Mouse (Mus musculus): ENCODE measurements around the gene Nup153. TPM values are rescaled to one million over a fixed set of nuclear protein-coding genes. Genes with fewer than 3 reads are reported as not detected.

Gene Nup153
- polyA plus RNA-seq, 1 experiment, result 18.4 TPM

DNA sequence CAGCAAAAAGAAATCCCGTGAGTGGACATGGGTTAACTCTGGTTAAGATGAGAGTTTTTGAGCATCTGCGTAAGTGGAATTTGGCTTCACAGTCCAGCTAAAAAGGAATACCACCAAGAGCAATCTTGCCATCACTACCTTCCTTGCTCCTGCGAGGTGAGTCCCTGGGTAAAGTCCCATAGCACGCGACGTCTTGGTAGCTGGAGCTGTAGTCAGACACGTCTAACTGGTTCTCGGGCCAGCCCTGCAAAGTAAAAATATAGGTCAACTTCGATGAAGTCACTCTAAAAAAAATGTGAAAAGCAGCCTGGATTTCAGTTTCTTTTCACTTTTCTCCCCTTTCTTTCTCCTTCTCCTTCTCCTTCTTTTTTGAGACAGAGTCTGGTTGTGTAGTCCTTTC is 35.5 kb upstream of the Nup153 start:
- peaks cover 7% of the 10 kb centered on the region for H3K36me3 ChIP-seq (ENCODE audit: control insufficient read depth, insufficient read depth)
- TF ChIP-seq MAX (IDR thresholded peaks at IDR 0.05), result no peak
- no peak for TF ChIP-seq USF1 (IDR thresholded peaks at IDR 0.05; ENCODE audit: low read depth)
- TF ChIP-seq FOSL1 (IDR thresholded peaks at IDR 0.05; ENCODE audit: insufficient read depth, low read length, poor library complexity, severe bottlenecking), result no peak
- TF ChIP-seq MYOD1 (IDR thresholded peaks at IDR 0.05; ENCODE audit: control insufficient read depth, insufficient read length, low read depth), result no peak
- no peak for TF ChIP-seq CTCF (IDR thresholded peaks at IDR 0.05; ENCODE audit: control insufficient read depth, insufficient read depth, insufficient read length)
- TF ChIP-seq MYOG (IDR thresholded peaks at IDR 0.05; ENCODE audit: control insufficient read depth, extremely low read depth, insufficient read length), result no peak
- no peak for TF ChIP-seq CEBPB (IDR thresholded peaks at IDR 0.05; ENCODE audit: low read depth)
- H3K4me3 ChIP-seq (ENCODE audit: insufficient read depth, poor library complexity, severe bottlenecking), result no peak overlapping the region
- H3K27me3 ChIP-seq (ENCODE audit: control insufficient read depth, insufficient read depth, insufficient read length), result no peaks in the 10 kb centered on the region
- no peak overlapping the region for H3ac ChIP-seq (ENCODE audit: control insufficient read depth, insufficient read length, low read depth)
- no peaks in the 10 kb centered on the region for H3K79me3 ChIP-seq (ENCODE audit: low read depth)
- no peaks in the 10 kb centered on the region for H3K79me2 ChIP-seq (ENCODE audit: control insufficient read depth, insufficient read depth)

DNA sequence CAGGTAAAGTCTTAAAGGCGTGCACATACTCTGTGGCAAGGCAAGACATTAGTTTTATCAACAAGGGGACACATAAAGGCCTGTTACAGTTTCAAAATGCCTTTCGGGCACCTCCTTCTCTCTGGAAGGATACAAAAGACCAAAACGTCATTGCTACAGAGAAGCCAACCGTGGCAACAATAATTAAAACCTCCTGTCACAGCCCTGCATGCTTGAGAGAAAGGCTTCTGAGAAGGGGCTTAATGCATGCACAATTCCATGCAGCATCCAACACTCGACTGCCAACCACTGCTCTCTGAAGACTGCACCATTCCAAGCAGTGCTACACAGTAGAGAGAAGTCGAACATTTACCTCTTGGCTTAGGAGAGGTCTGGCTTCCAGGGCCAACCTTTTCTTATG is 33.2 kb upstream of the Nup153 start:
- H3ac ChIP-seq (ENCODE audit: control insufficient read depth, insufficient read length, low read depth), result no peak overlapping the region
- H3K27me3 ChIP-seq (ENCODE audit: control insufficient read depth, insufficient read depth, insufficient read length), result no peaks in the 10 kb centered on the region
- no peak for TF ChIP-seq FOSL1 (IDR thresholded peaks at IDR 0.05; ENCODE audit: insufficient read depth, low read length, poor library complexity, severe bottlenecking)
- TF ChIP-seq CEBPB (IDR thresholded peaks at IDR 0.05; ENCODE audit: low read depth), result no peak
- no peak for TF ChIP-seq MYOD1 (IDR thresholded peaks at IDR 0.05; ENCODE audit: control insufficient read depth, insufficient read length, low read depth)
- TF ChIP-seq MYOG (IDR thresholded peaks at IDR 0.05; ENCODE audit: control insufficient read depth, extremely low read depth, insufficient read length), result no peak
- TF ChIP-seq USF1 (IDR thresholded peaks at IDR 0.05; ENCODE audit: low read depth), result no peak
- TF ChIP-seq MAX (IDR thresholded peaks at IDR 0.05), result no peak
- TF ChIP-seq CTCF (IDR thresholded peaks at IDR 0.05; ENCODE audit: control insufficient read depth, insufficient read depth, insufficient read length), result no peak
- peaks cover 7% of the 10 kb centered on the region for H3K36me3 ChIP-seq (ENCODE audit: control insufficient read depth, insufficient read depth)
- no peaks in the 10 kb centered on the region for H3K79me2 ChIP-seq (ENCODE audit: control insufficient read depth, insufficient read depth)
- H3K79me3 ChIP-seq (ENCODE audit: low read depth), result no peaks in the 10 kb centered on the region
- no peak overlapping the region for H3K4me3 ChIP-seq (ENCODE audit: insufficient read depth, poor library complexity, severe bottlenecking)

DNA sequence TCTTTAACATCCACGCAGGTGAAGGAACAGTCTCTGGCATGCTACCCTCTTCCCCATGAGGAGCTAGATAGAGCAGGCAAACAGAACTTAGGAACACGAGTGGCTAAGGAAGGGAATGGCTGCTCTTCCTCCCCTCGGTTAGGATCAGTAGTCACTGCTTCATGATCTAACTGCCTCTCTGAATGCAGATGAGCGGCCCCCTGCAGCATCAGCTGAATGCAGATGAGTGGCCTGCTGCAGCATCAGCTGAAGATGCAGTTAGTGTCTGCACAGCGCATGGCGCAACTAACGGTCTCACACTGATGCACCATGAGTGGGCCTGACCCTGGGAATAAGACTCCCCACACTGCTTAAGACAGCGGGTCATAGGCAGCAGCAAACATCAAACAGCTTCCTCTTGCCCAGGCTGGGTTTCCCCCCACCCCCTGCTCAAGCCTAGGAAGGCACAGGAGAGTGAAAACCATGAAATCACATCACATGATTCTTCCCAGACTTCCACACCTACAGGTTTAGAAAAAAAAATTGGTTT is 31.6 kb upstream of the Nup153 start:
- Histone ChIP-seq H3ac (ENCODE audit: control insufficient read depth, insufficient read length, low read depth) (no peak overlapping the region), H3K27me3 (ENCODE audit: control insufficient read depth, insufficient read depth, insufficient read length) (no peaks in the 10 kb centered on the region), H3K36me3 (ENCODE audit: control insufficient read depth, insufficient read depth) (peaks cover 7% of the 10 kb centered on the region), H3K79me2 (ENCODE audit: control insufficient read depth, insufficient read depth) (no peaks in the 10 kb centered on the region), H3K4me3 (ENCODE audit: insufficient read depth, poor library complexity, severe bottlenecking) (no peak overlapping the region), H3K79me3 (ENCODE audit: low read depth) (no peaks in the 10 kb centered on the region)
- TF ChIP-seq CTCF (IDR thresholded peaks at IDR 0.05; ENCODE audit: control insufficient read depth, insufficient read depth, insufficient read length), result no peak
- no peak for TF ChIP-seq MAX (IDR thresholded peaks at IDR 0.05)
- no peak for TF ChIP-seq MYOD1 (IDR thresholded peaks at IDR 0.05; ENCODE audit: control insufficient read depth, insufficient read length, low read depth)
- TF ChIP-seq USF1 (IDR thresholded peaks at IDR 0.05; ENCODE audit: low read depth), result no peak
- TF ChIP-seq MYOG (IDR thresholded peaks at IDR 0.05; ENCODE audit: control insufficient read depth, extremely low read depth, insufficient read length), result no peak
- TF ChIP-seq CEBPB (IDR thresholded peaks at IDR 0.05; ENCODE audit: low read depth), result no peak
- TF ChIP-seq FOSL1 (IDR thresholded peaks at IDR 0.05; ENCODE audit: insufficient read depth, low read length, poor library complexity, severe bottlenecking), result no peak

DNA sequence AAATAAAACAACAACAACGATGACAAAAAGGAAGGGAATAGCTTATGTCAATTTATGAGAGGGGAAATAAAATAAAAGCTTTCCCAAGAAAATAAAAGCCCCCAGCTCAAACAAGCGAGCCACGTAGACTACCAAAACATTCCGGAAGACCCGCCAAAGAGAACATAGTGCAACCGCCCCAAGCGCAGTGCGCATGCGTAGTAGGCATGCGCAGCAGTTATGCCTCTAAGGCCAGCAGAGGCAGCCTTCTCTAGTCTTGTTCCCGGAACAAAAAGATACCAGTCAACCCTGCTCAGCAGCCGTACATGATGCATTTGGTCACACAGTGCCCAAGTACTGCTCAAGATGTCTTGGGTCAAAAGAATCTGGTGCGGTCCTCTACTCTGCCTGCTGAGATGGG is 30.9 kb upstream of the Nup153 start:
- peaks cover 7% of the 10 kb centered on the region for H3K36me3 ChIP-seq (ENCODE audit: control insufficient read depth, insufficient read depth)
- H3K4me3 ChIP-seq (ENCODE audit: insufficient read depth, poor library complexity, severe bottlenecking), result no peak overlapping the region

DNA sequence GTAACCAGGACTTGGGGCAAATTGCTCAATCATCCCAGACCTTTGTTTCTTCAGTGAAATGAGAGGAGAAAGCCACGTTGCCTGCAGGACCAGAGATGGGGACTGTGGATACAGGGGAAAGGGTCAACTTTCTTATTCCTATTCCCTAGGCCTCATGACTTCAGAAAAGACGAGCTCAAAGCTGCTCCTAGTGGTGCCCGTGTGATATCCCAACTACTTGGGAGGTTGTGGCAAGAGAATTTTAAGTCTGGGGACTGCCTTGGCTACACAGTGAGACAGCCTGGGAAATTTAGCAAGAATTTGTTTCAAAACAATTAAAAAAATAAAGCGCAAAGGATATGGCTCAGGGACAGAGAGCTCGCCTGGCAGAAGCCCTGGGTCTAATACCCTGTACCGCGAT is 30.2 kb upstream of the Nup153 start:
- Histone ChIP-seq H3ac (ENCODE audit: control insufficient read depth, insufficient read length, low read depth) (no peak overlapping the region), H3K4me3 (ENCODE audit: insufficient read depth, poor library complexity, severe bottlenecking) (no peak overlapping the region), H3K27me3 (ENCODE audit: control insufficient read depth, insufficient read depth, insufficient read length) (no peaks in the 10 kb centered on the region), H3K36me3 (ENCODE audit: control insufficient read depth, insufficient read depth) (peaks cover 5% of the 10 kb centered on the region), H3K79me3 (ENCODE audit: low read depth) (no peaks in the 10 kb centered on the region), H3K79me2 (ENCODE audit: control insufficient read depth, insufficient read depth) (no peaks in the 10 kb centered on the region)
- TF ChIP-seq MAX (IDR thresholded peaks at IDR 0.05) (no peak), MYOG (IDR thresholded peaks at IDR 0.05; ENCODE audit: control insufficient read depth, extremely low read depth, insufficient read length) (no peak), CEBPB (IDR thresholded peaks at IDR 0.05; ENCODE audit: low read depth) (no peak), CTCF (IDR thresholded peaks at IDR 0.05; ENCODE audit: control insufficient read depth, insufficient read depth, insufficient read length) (no peak), USF1 (IDR thresholded peaks at IDR 0.05; ENCODE audit: low read depth) (no peak), FOSL1 (IDR thresholded peaks at IDR 0.05; ENCODE audit: insufficient read depth, low read length, poor library complexity, severe bottlenecking) (no peak), MYOD1 (IDR thresholded peaks at IDR 0.05; ENCODE audit: control insufficient read depth, insufficient read length, low read depth) (no peak)

More for the DNA sequence above, 30.9 kb upstream of the Nup153 start:
- no peak for TF ChIP-seq MAX (IDR thresholded peaks at IDR 0.05)
- no peak for TF ChIP-seq FOSL1 (IDR thresholded peaks at IDR 0.05; ENCODE audit: insufficient read depth, low read length, poor library complexity, severe bottlenecking)
- no peak for TF ChIP-seq MYOD1 (IDR thresholded peaks at IDR 0.05; ENCODE audit: control insufficient read depth, insufficient read length, low read depth)
- no peak for TF ChIP-seq MYOG (IDR thresholded peaks at IDR 0.05; ENCODE audit: control insufficient read depth, extremely low read depth, insufficient read length)
- TF ChIP-seq CEBPB (IDR thresholded peaks at IDR 0.05; ENCODE audit: low read depth), result no peak
- no peaks in the 10 kb centered on the region for H3K79me2 ChIP-seq (ENCODE audit: control insufficient read depth, insufficient read depth)
- H3K27me3 ChIP-seq (ENCODE audit: control insufficient read depth, insufficient read depth, insufficient read length), result no peaks in the 10 kb centered on the region
- H3K79me3 ChIP-seq (ENCODE audit: low read depth), result no peaks in the 10 kb centered on the region
- H3ac ChIP-seq (ENCODE audit: control insufficient read depth, insufficient read length, low read depth), result no peak overlapping the region

DNA sequence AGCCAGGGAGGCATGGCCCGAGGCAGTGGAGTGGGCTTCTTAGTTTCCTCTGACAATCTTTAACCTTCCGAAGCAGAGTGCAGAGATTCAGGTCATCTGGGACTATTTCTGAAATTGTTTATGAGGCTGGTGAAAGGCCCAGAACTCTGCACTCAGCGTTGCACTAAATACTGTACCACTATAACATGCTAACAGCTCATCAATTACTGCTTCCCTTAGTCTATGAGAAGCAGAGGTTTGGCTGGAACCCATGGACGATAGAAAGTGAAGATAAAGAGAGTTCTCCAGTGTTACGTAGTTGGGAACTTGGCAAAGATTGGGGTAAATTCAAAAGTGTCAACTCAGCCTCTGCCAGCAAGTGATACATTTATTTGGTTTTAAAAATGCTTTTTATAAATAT is 25.6 kb upstream of the Nup153 start:
- Histone ChIP-seq H3ac (ENCODE audit: control insufficient read depth, insufficient read length, low read depth) (no peak overlapping the region), H3K79me2 (ENCODE audit: control insufficient read depth, insufficient read depth) (no peaks in the 10 kb centered on the region), H3K36me3 (ENCODE audit: control insufficient read depth, insufficient read depth) (no peaks in the 10 kb centered on the region), H3K79me3 (ENCODE audit: low read depth) (no peaks in the 10 kb centered on the region), H3K27me3 (ENCODE audit: control insufficient read depth, insufficient read depth, insufficient read length) (no peaks in the 10 kb centered on the region), H3K4me3 (ENCODE audit: insufficient read depth, poor library complexity, severe bottlenecking) (no peak overlapping the region)
- no peak for TF ChIP-seq MAX (IDR thresholded peaks at IDR 0.05)
- no peak for TF ChIP-seq USF1 (IDR thresholded peaks at IDR 0.05; ENCODE audit: low read depth)
- no peak for TF ChIP-seq FOSL1 (IDR thresholded peaks at IDR 0.05; ENCODE audit: insufficient read depth, low read length, poor library complexity, severe bottlenecking)
- TF ChIP-seq CEBPB (IDR thresholded peaks at IDR 0.05; ENCODE audit: low read depth), result no peak

All from C2C12 (cell line).